Mouse (Mus musculus) retina, adult 2 months (tissue): ENCODE measurements at regions not wholly inside any gene's neighbourhood (a gene's known extent, or its start where the extent isn't known, plus 50 kb on each side); places are given as distances from the start of the nearest gene placed in this dataset.

Experiments used
- DNase-seq: peaks from one replicate; pipeline ENCODE4 v3.0.0-alpha.2; 2012; ENCODE audit warnings: low read depth, low spot score

DNA sequence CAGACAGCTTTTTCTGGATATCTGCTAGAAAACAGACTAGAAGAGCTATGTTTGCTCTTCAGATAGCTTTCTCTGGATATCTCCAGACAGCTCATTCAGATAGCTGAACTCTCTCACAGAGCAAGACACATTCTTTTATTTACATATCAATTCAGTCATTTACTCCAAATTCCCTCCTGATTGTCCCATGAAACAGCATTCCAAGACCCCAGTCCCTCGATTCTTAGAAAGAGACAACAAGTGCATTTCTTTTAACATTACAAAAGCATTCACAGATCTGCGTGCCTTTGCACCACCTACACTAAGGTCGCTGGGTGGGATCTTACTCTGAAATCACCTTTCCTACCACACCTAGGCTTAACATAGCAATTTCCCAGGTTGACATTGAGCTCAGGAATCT is 1039.5 kb upstream of the Ddx18 start:
- no peak for DNase-seq

DNA sequence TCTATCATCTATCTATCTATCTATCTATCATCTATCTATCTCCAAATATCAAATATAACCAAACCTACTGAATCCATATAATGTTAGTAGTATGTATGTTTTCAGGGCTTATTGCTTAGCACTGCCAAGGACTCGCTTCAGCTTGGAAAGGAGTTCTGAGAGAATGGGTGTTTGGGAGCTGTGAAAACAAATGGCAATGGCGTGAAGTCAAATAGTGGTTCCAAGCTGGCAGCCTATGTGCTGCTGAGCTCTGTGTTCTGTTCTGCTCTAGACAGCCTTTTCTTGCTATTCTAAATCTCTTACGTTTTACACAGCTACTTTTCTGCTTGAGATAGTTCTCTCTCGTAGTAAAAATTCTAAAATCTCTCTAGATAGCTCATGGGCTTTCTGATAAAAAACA is 1008.2 kb upstream of the Ddx18 start:
- no peak for DNase-seq

DNA sequence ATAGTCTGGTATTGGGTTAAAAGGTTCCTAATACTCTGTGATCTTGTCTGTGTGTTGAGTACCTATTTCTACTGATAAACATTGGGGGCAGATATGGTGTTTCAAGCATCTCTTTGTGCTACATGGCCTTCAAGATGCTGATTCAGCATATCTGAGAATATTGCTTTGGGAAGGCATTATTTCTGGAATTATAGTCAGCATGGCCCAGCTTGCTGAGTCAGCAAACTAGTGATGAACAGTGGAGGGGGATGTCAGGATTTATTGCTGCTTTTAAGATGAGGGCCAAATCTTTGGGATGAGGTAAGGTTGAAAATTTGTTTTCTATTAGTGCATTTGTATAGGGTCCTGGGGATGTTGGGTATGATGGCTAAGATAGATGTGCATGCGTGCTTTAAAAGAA is 983.8 kb upstream of the Ddx18 start:
- no peak for DNase-seq

DNA sequence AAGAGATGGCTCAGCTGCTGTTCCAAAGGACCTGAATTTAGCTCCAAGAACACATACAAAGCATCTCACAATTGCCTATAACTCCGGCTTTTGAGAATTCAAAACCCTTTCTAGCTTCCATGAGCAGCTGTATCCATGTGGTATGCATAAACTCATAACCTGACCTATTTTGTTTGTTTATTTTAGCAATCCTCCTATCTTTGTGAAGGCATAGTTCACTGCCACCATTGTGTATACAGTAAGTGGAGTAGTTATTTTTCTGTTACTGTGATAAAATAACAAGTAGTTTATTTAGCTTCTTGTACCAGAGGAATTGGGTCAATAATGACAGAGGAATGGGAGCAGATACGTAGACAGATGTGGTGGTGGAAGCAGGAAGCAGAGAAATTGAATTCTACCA is 941.8 kb upstream of the Ddx18 start:
- no peak for DNase-seq

DNA sequence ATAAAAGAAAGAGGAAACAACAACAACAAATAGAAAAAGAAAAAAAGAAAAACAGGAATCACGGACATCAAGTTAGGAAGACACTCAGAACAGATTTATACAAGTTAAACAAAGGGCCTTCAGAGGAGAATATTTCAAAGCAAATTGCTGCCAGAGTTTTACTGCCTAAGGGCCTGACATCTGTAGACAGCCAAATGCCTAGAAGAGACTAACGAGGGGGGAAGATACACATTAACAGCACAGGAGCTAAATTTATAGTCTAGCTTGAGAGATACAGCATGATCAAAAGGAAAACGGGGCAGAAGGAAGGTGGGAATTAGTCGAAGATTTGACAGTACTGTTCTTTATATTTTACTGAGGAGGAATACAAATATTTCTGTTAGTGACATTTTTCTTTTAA is 933.9 kb upstream of the Ddx18 start:
- DNase-seq: no peak

DNA sequence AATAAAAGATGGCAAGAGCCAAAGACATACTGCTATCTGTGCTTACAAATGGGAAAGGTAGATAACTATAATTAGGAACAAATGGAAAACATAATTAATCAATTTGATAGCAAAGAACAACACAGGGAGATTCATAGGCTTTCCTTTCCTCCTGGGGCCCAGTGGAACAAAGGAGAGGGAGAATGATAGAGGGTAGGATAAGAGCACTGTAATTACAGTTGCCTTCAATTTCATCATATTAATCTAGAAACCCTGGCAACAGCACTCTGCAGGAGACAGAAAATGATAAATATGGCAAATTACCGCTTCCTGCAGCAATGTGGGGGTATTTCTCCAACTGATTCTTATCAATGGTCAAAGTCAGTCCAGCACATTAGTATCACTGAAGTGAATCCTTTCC is 910.2 kb upstream of the Ddx18 start:
- no peak for DNase-seq

DNA sequence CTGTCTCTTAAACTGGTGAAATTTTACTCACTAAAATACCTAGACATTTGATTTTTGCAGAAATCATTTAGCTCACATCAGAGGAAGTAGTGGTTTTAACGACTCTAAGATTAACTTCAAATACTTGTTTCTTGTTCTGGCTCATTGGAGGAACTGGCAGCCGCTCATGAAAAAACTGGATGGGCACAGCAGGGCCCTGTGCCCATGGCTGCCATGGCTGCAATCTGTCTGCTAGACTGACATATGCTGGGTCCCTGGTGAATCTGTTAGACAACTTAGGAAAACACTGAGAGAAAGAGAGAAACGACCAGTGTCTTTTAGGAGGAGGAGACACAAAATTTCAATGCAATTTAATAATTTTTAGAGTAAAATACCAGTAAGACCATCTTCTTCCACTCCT is 896.1 kb upstream of the Ddx18 start:
- no peak for DNase-seq

DNA sequence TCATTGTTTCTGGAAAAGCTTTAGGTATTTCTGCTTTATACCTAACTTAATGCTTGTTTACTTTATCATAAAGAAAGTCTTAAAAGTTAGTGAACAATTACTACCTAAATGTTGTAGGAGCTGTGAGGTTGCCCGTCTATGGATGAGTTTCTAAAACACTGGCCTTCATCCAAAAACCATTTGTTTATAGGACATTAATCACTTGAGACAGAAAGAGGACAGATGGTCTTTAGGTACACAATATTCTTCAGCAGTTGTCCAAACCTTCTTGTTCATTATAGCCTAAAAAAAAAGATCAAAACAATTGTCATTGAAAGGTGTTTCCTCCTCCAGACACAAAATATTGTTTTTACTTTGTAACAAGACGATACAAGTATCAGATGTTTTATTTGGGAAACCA is 891.3 kb upstream of the Ddx18 start:
- DNase-seq: no peak

DNA sequence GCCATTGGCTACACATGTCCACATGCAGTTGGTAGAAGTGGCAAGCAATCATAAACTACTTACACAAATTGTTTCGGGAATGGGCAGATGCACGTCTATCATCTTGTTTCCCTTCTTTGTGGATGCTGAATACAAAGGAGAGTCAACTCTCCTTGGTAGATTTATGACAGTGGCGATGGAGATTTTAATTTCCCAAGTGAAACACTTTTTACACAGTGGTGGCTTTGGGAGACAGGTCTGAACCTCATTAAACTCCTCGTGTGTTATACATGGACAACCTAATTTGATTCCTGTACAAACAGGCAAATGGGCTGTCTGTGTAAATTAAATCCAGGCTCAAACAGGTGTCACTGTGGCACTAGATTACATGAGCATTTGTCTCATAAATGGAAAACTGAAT is 887.1 kb upstream of the Ddx18 start:
- DNase-seq: no peak

DNA sequence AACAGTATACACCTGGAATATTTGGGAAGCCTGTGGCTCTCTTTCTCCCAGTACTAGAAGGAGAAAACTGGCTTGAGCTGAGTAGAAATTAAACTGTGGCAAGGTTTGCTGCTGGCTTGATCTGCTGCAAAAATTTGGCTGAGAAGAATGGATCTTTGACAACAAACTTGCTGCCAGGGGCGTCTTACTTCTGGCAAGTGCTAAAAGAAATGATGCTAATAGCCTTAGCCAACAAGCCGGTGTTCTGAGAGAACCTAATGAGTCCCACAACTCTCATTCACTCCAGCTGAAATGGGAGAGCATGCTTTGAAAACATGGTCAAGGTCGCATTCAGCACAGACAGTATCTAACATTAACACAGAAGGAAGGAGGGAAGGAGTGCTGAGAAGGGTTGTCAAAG is 885.8 kb upstream of the Ddx18 start:
- DNase-seq: no peak

DNA sequence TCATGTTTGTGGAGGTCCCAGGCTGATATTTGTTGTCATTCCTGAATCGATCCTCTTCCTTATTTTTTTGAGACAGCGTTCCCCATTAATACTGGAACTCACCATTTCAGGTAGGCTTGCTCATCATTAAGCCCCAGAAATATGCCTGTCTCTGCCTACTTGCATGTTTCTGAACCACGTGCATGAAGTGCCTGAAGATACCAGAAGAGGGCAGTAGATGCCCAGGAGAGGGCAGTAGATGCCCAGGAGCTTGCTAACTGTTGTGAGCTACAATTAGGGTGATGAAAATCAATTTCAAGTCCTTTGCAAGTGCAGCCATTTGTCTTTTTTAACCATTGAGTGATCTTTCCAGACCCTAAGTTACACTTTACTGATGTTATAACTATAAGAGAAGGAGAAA is 871.6 kb upstream of the Ddx18 start:
- no peak for DNase-seq

DNA sequence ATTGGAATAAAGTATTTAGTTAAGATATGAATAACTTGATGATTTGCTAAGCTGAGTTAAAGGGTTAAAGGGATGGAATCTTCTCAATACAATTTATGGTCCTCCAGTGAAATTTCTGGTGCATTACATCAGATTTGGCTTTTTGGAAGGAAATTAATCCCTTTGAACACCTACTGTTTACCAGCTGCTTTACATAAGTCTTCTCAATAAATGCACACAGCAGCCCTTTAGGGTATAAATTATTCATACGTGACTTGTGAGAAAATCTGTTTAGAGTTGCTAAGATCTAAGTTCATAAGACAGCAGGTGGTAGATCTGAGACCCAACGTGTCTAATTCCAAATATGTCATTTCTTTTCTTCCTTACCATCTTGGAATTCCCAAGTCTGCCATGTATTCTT is 855.7 kb upstream of the Ddx18 start:
- DNase-seq: no peak

DNA sequence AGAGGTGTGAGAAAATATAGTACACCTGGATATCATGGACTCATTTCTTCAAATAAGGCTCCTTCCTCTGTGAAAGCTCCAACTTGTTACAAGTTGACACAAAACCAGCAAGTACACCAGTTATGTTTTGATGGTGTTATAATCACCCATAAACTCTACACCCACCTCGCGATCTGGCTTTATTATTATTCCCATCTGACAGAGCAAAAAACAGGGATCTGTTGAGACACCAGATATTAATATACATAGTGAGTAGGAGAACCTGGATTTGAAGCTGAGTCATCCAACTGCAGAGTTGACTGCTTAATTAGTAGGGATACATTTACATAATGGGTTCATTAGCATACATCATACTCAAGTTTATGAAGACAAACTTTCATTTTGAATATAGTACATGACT is 828.6 kb upstream of the Ddx18 start:
- no peak for DNase-seq

DNA sequence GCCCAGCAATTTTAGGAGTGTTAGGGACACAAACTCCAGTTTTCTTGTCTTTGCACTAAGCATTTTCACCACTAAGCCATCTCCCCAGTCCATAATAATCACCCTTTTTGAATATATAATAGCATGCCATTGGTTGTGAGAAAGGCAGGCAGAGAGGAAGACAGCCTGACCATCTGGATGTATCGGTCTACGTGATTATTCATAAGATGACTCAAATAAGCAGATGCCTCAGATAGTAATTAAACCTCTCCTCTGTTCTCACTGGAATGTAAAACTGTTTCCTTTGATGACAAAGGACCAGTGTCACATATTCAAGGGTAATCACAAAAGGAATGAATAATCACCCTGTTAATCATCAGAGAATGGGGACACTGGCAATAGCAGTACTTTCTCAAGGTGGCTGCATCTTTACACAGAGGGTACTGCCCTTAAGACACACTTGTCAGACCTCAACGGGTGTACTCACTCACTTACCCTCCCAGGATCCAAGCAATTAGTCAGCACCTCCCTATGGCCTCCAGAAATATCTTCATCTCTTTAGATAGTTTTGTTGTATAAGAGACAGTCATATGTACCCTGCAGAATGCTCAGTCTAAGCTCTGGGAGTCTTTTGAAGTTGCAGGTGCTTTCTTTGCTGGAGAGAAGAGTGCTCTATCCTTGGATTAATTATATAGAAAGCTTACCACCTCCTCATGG is 826.0 kb upstream of the Ddx18 start:
- DNase-seq: no peak

DNA sequence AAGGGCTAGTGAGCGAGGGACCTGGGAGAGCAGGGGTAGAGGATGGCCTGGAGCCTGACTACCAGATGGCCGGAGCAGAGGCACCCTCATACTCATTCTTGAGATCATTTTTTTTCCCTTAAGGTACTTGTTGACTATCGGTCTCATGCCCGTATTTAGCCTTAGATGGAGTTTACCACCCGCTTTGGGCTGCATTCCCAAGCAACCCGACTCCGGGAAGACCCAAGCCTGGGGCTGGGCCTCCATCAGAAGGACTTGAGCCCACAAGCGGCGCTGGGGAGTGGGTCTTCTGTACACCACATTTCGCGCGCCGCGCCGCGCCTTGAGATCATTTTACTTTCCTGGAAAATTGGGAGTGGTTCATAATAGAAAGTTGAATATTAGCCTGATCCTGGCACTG is 789.2 kb upstream of the Ddx18 start:
- DNase-seq: peak; percentile 87

DNA sequence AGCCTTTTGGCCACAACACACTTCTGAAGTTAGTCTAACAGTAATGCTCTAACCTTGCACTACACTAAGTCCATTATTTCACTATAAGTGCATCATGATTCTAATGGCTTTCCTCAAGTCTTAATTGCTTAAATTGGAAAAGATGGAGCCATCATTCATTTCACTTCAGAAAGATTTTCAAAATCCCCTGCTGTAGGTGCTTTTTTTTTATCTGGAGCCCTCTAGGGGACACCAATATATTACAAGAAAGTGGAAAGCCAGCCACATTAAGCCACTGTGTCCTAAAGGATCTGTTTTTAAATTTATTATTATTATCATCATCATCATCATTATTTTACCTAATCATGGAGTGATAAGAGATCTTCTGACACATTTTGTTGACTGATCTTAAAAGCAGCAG is 783.7 kb upstream of the Ddx18 start:
- DNase-seq: no peak

DNA sequence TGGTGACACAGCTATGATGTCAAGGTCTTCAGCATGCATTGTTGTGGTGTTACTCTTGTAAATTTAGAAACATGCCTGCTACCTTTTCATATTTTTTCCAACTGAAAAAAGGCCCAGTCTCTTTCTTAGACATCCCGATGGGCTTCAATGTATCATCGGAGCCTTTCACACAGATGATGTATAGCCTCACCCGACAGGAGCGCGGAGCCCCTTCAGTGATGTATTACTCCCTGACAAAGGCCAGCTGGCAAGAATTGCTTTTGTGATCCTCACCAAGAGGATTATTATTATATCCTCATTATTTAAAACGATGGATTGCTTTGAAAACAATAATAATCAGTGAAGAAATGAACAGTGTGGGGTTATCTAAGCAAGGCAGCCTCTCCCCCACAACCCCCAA is 765.5 kb upstream of the Ddx18 start:
- no peak for DNase-seq

DNA sequence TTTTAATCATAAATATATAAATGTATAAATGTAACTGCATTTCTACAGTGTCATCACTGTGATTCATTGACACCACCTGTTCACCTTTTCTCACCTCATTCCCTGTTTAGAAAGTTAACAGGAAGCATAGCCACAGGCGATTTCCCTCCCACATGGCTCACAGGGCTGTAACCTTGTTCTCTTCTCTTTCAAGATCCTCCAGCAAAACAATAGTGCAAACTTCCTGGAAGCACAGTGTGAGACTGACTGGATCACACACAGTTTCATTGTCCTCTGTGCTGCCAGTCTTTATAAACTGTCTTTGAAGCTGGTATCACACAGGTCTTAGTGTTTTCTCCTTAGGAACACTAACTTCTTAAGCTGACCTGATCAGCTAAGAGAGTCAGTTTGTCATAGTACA is 760.5 kb upstream of the Ddx18 start:
- DNase-seq: no peak
